In the genomic region with DNA sequence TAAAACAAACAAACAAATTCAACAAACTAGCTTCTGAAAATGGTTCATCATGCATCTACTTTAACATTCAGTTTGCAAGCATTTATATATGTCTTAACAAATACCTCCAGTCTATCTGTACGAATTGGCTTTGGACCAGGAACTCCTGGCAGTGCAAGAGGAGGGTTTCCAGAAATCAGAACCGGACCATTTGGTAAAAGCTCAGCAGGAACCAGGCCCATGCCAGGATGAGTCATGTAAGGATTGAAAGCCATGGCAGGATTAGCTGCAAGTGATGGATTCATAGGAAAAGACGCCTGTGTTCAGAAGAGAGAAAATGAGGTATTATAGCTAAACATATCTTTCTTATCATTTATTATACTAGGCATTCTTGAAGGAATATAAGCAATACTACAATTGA, we compare ENCODE assay signal across 12 mouse cellular contexts.
A peak's percentile ranks its signal among the peaks of the same experiment; 100 is the strongest.
DNase-seq lines count a peak whose midpoint lies in the region; TF ChIP-seq lines count a peak whose summit lies in the region.
"Had no signal": no experiment of that assay in that cellular context is flagged by ENCODE, and none has a peak within 500 bp of the region (broad histone marks: within the 10 kb centered on the region; RNA-seq: fewer than 3 reads in every experiment).

No protein-coding gene starts in this region.

- TF ChIP-seq POLR2A in brain, embryonic 14.5 days (IDR thresholded peaks at IDR 0.05; ENCODE audit: borderline replicate concordance, extremely low read depth, insufficient read depth, insufficient read length, poor library complexity, severe bottlenecking), result no peak

- no peak for TF ChIP-seq CTCF in brain, embryonic 14.5 days (IDR thresholded peaks at IDR 0.05; ENCODE audit: borderline replicate concordance, extremely low read depth, insufficient read depth, insufficient read length)

- peak; percentile 4 for DNase-seq in adrenal gland, postnatal 25 days
- no peak for DNase-seq in adrenal gland, adult 2 months
- peak; percentile 5 for DNase-seq in brain, embryonic 14.5 days (ENCODE audit: low read depth)
- DNase-seq in cerebellum, adult 8-10 months, result peak; percentile 80
- peak; percentile 86 to 89 for DNase-seq in cerebellum, postnatal 36 days
- no peak for DNase-seq in adipocyte (ENCODE audit: low spot score)
- DNase-seq in gastrocnemius, adult 18-20 months (ENCODE audit: low spot score), result no peak
- DNase-seq: kidney, adult 2 months; kidney, postnatal 14 days; layer of hippocampus, postnatal 36 days; lung, postnatal 36 days; thymus, postnatal 25 days had no signal

Comparison
In these comparisons a context has a peak if more than half of its experiments do, and no peak if none do; other contexts are left out.
1. DNase-seq: peak in adrenal gland, postnatal 25 days (single experiment), brain, embryonic 14.5 days (single experiment), cerebellum, adult 8-10 months (single experiment) and cerebellum, postnatal 36 days (2 of 2); none in adrenal gland, adult 2 months (single experiment), adipocyte (single experiment) and gastrocnemius, adult 18-20 months (single experiment).